Mouse (Mus musculus): Measurements from ENCODE around the gene Grrp1. TPM values are rescaled to one million over a fixed set of nuclear protein-coding genes. Genes with fewer than 3 reads are reported as not detected.

Grrp1 gene
- polyA plus RNA-seq, 1 experiment from 2014 or later, result 18.9 TPM

DNA sequence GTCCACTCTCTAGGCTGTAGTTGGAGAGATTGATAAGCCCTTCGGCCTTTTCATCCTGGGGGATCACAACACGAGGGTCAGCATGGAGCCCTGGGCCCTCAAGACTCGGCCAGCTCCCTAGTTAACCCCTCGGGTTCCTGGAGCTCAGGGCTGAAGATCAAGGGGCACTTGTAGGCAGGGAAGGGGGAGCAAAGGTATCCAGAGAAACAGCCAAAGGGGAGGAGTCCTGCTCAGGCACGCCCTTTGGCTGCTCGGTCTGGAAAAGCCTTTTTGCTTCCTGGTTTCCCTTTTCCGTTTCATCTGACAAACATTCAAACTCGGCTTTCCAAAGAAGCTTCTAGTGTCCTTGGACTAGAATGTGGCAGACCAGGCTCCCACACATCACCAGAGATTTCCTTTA lies 23.5 kb downstream of the Grrp1 start:
- no peak overlapping the region for H3K4me2 ChIP-seq
- 48% methylated on average over 8 of the region's 8 CpGs for whole genome bisulfite sequencing

DNA sequence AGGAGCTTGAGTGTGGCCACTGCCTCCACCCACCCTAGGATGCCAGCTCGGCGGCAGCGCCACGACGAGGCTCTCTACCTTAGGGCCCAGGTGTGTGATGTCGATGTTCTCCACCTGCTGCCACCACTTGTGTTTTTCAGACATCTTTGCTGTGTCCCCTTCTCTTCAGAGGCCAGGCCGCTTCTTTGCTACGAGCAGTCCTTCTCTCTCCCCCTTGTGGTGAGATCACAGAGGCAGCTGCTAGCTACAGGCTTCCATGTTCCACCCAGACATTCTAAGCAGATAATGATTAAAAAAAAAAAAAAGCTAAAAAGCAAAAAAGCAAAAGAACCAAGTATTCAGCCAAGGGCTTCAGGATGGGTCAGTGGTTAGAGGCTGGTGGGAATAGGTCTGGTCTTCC lies 26.7 kb downstream of the Grrp1 start, which contains the start of gene Catsper4:
Gene Catsper4, minus strand, starts transcription at position 190 of the 400 bp plus-strand sequence.
- Histone ChIP-seq H3K9ac (no peak within 1 kb of the TSS), H3K27ac (replicated peaks) (no peak within 1 kb of the TSS), H3K4me3 (no peak within 1 kb of the TSS), H3K9me3 (no peaks in the 10 kb centered on the region), H3K4me2 (no peak within 1 kb of the TSS), H3K36me3 (no peaks in the 10 kb centered on the region), H3K4me1 (replicated peaks) (no peaks in the 10 kb centered on the region), H3K27me3 (no peaks in the 10 kb centered on the region)
- ATAC-seq (ENCODE audit: low FRiP score, low read depth), result no peak
- WGBS, result 81% methylated on average over 8 of the region's 8 CpGs

More for the DNA sequence above, 23.5 kb downstream of the Grrp1 start:
- Histone ChIP-seq H3K4me3 (no peak overlapping the region), H3K9me3 (no peaks in the 10 kb centered on the region), H3K27ac (replicated peaks) (no peak overlapping the region), H3K36me3 (no peaks in the 10 kb centered on the region), H3K27me3 (no peaks in the 10 kb centered on the region), H3K4me1 (replicated peaks) (no peaks in the 10 kb centered on the region), H3K9ac (no peak overlapping the region)
- no peak for ATAC-seq (ENCODE audit: low FRiP score, low read depth)

DNA sequence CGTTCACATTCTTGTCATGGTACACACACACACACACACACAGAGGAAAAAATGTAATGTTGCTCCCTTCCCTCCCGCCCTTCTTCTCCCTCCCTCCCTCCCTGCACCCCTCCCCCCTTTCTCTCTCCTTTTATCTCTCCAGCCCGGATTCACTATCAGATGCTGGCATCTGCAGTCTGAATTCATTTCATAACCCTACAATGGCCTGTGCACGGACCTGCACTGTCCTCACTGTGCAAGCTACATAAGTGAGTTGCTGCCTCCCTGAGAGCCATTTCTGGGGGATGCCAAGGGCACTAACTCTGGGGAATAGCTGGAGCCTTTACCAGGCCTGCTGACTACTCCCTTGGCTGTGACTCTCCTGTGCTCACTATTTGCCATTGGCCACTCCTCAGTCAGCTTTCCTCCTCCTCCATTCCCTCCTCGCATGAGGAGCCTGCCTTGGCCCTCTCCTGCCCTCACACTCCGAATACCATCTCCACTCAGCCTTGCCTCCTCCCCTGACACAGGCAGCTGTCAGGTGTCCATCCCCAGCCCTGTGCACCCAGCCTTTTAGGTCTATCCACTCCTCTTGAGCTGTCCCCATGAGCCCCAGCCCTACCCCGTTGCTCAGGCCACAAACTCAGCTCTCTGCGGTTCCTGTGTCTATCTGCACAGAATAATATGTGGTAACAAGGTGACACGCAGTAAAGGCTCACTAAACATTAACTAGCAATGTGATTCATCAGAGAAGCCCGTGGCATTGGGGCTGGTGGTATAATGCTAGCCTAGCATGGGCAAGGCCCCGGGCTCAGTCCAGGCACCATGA lies 30.9 kb downstream of the Grrp1 start:
- H3K36me3 ChIP-seq, result no peaks in the 10 kb centered on the region
- H3K4me3 ChIP-seq, result no peak overlapping the region
- H3K27me3 ChIP-seq, result no peaks in the 10 kb centered on the region
- 67% methylated on average over 11 of the region's 11 CpGs for WGBS
- H3K9ac ChIP-seq, result no peak overlapping the region
- H3K4me1 ChIP-seq (replicated peaks), result no peaks in the 10 kb centered on the region
- ATAC-seq (ENCODE audit: low FRiP score, low read depth), result no peak
- no peaks in the 10 kb centered on the region for H3K9me3 ChIP-seq
- H3K4me2 ChIP-seq, result no peak overlapping the region
- H3K27ac ChIP-seq (replicated peaks), result no peak overlapping the region

DNA sequence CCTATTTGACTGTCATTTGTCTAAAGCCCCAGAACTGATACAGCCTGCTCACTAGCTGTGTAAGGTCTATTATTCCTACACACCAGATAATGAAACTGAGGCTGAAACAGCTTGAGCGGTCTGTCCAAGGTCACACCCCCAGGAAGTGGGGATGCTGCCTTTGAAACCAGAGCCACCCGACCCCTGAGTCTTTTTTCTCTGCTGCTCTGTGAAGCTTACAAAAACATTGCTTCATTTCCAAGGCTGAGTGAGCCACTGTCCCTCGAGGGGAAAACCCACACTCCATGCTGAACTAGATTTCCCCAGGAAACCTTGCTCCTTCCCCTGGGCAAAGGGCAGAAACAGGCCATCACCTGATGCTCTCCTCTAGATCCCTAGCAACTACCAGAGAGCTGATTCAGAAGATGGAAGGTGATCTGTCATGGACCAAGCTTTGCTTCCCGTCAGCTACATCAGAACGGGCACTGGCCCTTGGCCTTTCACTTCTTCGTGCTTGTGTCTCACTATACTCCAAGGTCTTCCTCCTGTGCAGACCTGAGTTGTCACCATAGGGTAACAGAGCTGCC lies 47.3 kb downstream of the Grrp1 start:
- WGBS, result 64% methylated on average over 6 of the region's 6 CpGs
- ATAC-seq (ENCODE audit: low FRiP score, low read depth), result no peak

DNA sequence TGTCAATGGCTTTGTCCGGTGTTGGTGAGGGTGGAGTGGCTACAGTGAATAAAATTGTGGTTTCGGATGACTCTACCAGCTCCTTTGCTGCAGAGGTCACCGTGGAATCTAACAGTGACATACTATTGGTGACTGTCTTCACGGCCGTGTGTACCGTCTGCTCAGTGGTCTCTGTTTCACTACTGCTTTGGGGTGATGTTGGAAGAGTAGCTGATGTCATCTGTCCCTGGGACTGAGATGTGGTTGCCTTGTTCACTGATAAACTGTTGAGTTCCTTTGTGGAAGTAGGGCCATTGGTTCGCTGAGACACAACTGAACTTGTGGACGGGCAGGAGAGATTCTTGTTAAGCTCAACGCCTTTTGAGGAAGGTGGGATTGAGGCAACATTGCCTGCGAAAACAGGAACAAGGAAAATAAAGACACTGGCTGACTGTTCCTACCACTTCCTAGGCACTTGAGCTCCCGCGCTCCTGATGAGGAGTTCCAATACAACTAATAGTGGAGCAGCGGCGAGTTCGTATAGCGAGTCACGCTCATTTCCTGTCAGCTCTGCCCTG lies 50.5 kb downstream of the Grrp1 start:
- no peak overlapping the region for H3K9ac ChIP-seq
- H3K27me3 ChIP-seq, result no peaks in the 10 kb centered on the region
- no peaks in the 10 kb centered on the region for H3K4me1 ChIP-seq (replicated peaks)
- H3K9me3 ChIP-seq, result no peaks in the 10 kb centered on the region
- whole genome bisulfite sequencing, result 90% methylated on average over 17 of the region's 17 CpGs
- H3K27ac ChIP-seq (replicated peaks), result no peak overlapping the region
- H3K4me3 ChIP-seq, result no peak overlapping the region
- no peak overlapping the region for H3K4me2 ChIP-seq
- H3K36me3 ChIP-seq, result no peaks in the 10 kb centered on the region
- ATAC-seq (ENCODE audit: low FRiP score, low read depth), result no peak

More for the DNA sequence above, 47.3 kb downstream of the Grrp1 start:
- no peak overlapping the region for H3K9ac ChIP-seq
- H3K4me1 ChIP-seq (replicated peaks), result no peaks in the 10 kb centered on the region
- H3K4me2 ChIP-seq, result no peak overlapping the region
- no peaks in the 10 kb centered on the region for H3K27me3 ChIP-seq
- no peak overlapping the region for H3K27ac ChIP-seq (replicated peaks)
- no peaks in the 10 kb centered on the region for H3K9me3 ChIP-seq
- no peaks in the 10 kb centered on the region for H3K36me3 ChIP-seq
- H3K4me3 ChIP-seq, result no peak overlapping the region

DNA sequence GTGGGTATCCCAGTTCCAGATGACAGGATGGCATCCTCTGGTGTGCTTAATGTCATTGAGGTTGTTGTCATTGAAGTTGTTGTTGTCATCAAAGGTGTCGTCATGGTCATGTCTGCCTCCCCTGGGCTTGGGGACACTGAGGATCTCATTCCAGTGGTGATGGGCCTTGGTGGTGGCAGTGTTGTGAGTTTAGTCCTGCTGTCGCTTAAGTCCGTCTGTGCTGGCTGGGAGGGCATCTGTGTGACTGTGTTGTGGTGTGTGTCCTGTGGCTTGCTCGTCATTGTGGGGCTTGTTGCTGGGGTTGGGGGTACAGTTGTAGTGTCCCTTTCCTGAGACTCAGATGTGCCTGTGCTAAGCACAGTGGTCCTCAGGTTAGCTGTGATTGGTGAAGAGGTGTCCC lies 51.0 kb downstream of the Grrp1 start, which contains the start of gene Gm7534:
Gene Gm7534, minus strand, starts transcription at position 101 of the 400 bp plus-strand sequence.
- 89% methylated on average over 4 of the region's 4 CpGs for whole genome bisulfite sequencing
- no peak for ATAC-seq (ENCODE audit: low FRiP score, low read depth)
- H3K36me3 ChIP-seq, result no peaks in the 10 kb centered on the region
- H3K4me2 ChIP-seq, result no peak within 1 kb of the TSS
- no peaks in the 10 kb centered on the region for H3K4me1 ChIP-seq (replicated peaks)
- no peak within 1 kb of the TSS for H3K4me3 ChIP-seq
- H3K27ac ChIP-seq (replicated peaks), result no peak within 1 kb of the TSS
- H3K9ac ChIP-seq, result no peak within 1 kb of the TSS
- H3K27me3 ChIP-seq, result no peaks in the 10 kb centered on the region
- H3K9me3 ChIP-seq, result no peaks in the 10 kb centered on the region

Other genes starting within 250 kb of the Grrp1 start
- gene Lin28a, start 235.3 kb downstream of the Grrp1 start, polyA plus RNA-seq (2015; fragmentation: Nextera tagmentation; extraction: Ambion mirVana), result 0.16 and 0.22 TPM in 2 replicates
- gene Zfp683, start 200.3 kb downstream of the Grrp1 start, polyA plus RNA-seq (2015; fragmentation: Nextera tagmentation; extraction: Ambion mirVana), result not detected in 2 replicates
- 4.3 and 4.6 TPM in 2 replicates for gene Crybg2, start 193.3 kb downstream of the Grrp1 start, polyA plus RNA-seq (2015; fragmentation: Nextera tagmentation; extraction: Ambion mirVana)
- gene Cd52, start 159.0 kb downstream of the Grrp1 start, polyA plus RNA-seq (2015; fragmentation: Nextera tagmentation; extraction: Ambion mirVana), result 2.3 and 9.0 TPM in 2 replicates
- 17.1 and 21.3 TPM in 2 replicates for gene Ubxn11, start 151.5 kb downstream of the Grrp1 start, polyA plus RNA-seq (2015; fragmentation: Nextera tagmentation; extraction: Ambion mirVana)
- 425 and 442 TPM in 2 replicates for gene Sh3bgrl3, start 125.3 kb downstream of the Grrp1 start, polyA plus RNA-seq (2015; fragmentation: Nextera tagmentation; extraction: Ambion mirVana)
- 18.8 and 22.1 TPM in 2 replicates for gene Cep85, start 67.0 kb downstream of the Grrp1 start, polyA plus RNA-seq (2015; fragmentation: Nextera tagmentation; extraction: Ambion mirVana)
- gene Gm7534, start 51.1 kb downstream of the Grrp1 start, polyA plus RNA-seq (2015; fragmentation: Nextera tagmentation; extraction: Ambion mirVana), result not detected in 2 replicates
- 0.13 and 0.34 TPM in 2 replicates for gene Catsper4, start 26.7 kb downstream of the Grrp1 start, polyA plus RNA-seq (2015; fragmentation: Nextera tagmentation; extraction: Ambion mirVana)
- gene Cnksr1, start 15.7 kb downstream of the Grrp1 start, polyA plus RNA-seq (2015; fragmentation: Nextera tagmentation; extraction: Ambion mirVana), result 0.10 and 0.30 TPM in 2 replicates
- gene E130218I03Rik, start 10.4 kb downstream of the Grrp1 start, polyA plus RNA-seq (2015; fragmentation: Nextera tagmentation; extraction: Ambion mirVana), result 0.48 and 0.64 TPM in 2 replicates
- gene Zfp593, start 8.5 kb downstream of the Grrp1 start, polyA plus RNA-seq (2015; fragmentation: Nextera tagmentation; extraction: Ambion mirVana), result 13.3 and 13.8 TPM in 2 replicates
- gene Gm30191, start 7.2 kb downstream of the Grrp1 start, polyA plus RNA-seq (2015; fragmentation: Nextera tagmentation; extraction: Ambion mirVana), result 0.52 and 0.83 TPM in 2 replicates
- 35.7 and 36.6 TPM in 2 replicates for gene Pdik1l, start 33.8 kb upstream of the Grrp1 start, polyA plus RNA-seq (2015; fragmentation: Nextera tagmentation; extraction: Ambion mirVana)
- 0.41 and 0.56 TPM in 2 replicates for gene Trim63, start 61.0 kb upstream of the Grrp1 start, polyA plus RNA-seq (2015; fragmentation: Nextera tagmentation; extraction: Ambion mirVana)
- 0.16 and 0.33 TPM in 2 replicates for gene Slc30a2, start 89.1 kb upstream of the Grrp1 start, polyA plus RNA-seq (2015; fragmentation: Nextera tagmentation; extraction: Ambion mirVana)
- gene Extl1, start 129.7 kb upstream of the Grrp1 start, polyA plus RNA-seq (2015; fragmentation: Nextera tagmentation; extraction: Ambion mirVana), result 0.45 and 0.51 TPM in 2 replicates
- 7.6 and 8.1 TPM in 2 replicates for gene Pafah2, start 142.2 kb upstream of the Grrp1 start, polyA plus RNA-seq (2015; fragmentation: Nextera tagmentation; extraction: Ambion mirVana)
- 5,846 and 6,036 TPM in 2 replicates for gene Stmn1, start 214.2 kb upstream of the Grrp1 start, polyA plus RNA-seq (2015; fragmentation: Nextera tagmentation; extraction: Ambion mirVana)
- 30.4 and 35.2 TPM in 2 replicates for gene Paqr7, start 242.6 kb upstream of the Grrp1 start, polyA plus RNA-seq (2015; fragmentation: Nextera tagmentation; extraction: Ambion mirVana)